Mouse (Mus musculus) stomach, postnatal 0 days (tissue): Measurements from ENCODE around the gene Det1. TPM values are rescaled to one million over a fixed set of nuclear protein-coding genes. Genes with fewer than 3 reads are reported as not detected.

ENCODE experiments used
- ATAC-seq: fragments of 200-750 bp; cut with Nextera tagmentation; 2 replicates; pipeline ENCODE4 v1.8.0; 2017; ENCODE audit not compliant: low FRiP score, low TSS enrichment
- DNase-seq: peaks from one replicate; pipeline ENCODE4 v3.0.0-alpha.2; 2016; ENCODE audit warnings: low spot score
- H3K27ac ChIP-seq: fragments of 300-500 bp; sonication (generic); replicated peaks from 2 replicates; pipeline ENCODE4 v1.5.1; 2014; ENCODE audit warnings: mild to moderate bottlenecking, control low read depth
- H3K27me3 ChIP-seq: fragments of 300-500 bp; sonication (generic); 2 replicates; pipeline ENCODE4 v1.6.1; 2014; ENCODE audit warnings: low read length; ENCODE audit not compliant: control insufficient read depth, insufficient read depth
- H3K36me3 ChIP-seq: fragments of 300-500 bp; sonication (generic); 2 replicates; pipeline ENCODE4 v1.6.1; 2014; ENCODE audit warnings: low read length, mixed read lengths; ENCODE audit not compliant: control insufficient read depth, insufficient read depth
- H3K4me1 ChIP-seq: fragments of 300-500 bp; sonication (generic); replicated peaks from 2 replicates; pipeline ENCODE4 v1.6.1; 2014; ENCODE audit warnings: antibody characterized with exemption; ENCODE audit not compliant: control insufficient read depth, insufficient read depth
- H3K4me2 ChIP-seq: fragments of 300-500 bp; sonication (generic); replicated peaks from 2 replicates; pipeline ENCODE4 v1.6.1; 2014; ENCODE audit warnings: low read depth, mild to moderate bottlenecking, control low read depth, moderate library complexity
- H3K4me3 ChIP-seq: fragments of 300-500 bp; sonication (generic); 2 replicates; pipeline ENCODE4 v1.5.1; 2014; ENCODE audit warnings: low read depth, low read length, control low read depth
- H3K9ac ChIP-seq: fragments of 300-500 bp; sonication (generic); 2 replicates; pipeline ENCODE4 v1.6.1; 2014; ENCODE audit warnings: mild to moderate bottlenecking, low read length, control low read depth, mixed read lengths
- H3K9me3 ChIP-seq: fragments of 300-500 bp; sonication (generic); 2 replicates; pipeline ENCODE4 v1.6.1; 2016; ENCODE audit warnings: low read length; ENCODE audit not compliant: control insufficient read depth
- CTCF ChIP-seq: IDR thresholded peaks from 2 replicates; pipeline ENCODE4 v1.5.1; 2016; ENCODE audit warnings: antibody characterized with exemption, low read depth, mild to moderate bottlenecking, moderate library complexity
- EP300 ChIP-seq: optimal IDR thresholded peaks from 2 replicates; pipeline ENCODE3; 2016; ENCODE audit warnings: antibody characterized with exemption
- WGBS: fragments of 180-500 bp; shearing (Covaris S2); extraction: QIAGEN DNeasy Blood & Tissue Kit; methylation state at CpG from one replicate; pipeline ENCODE4 v1.1.7; 2014; 5-methylcytosine and 5-hydroxymethylcytosine counted together
- polyA plus RNA-seq: library from polyadenylated mRNA; unstranded; fragments of >200 nt; fragmentation: Nextera tagmentation; extraction: Ambion mirVana; gene quantifications from 2 replicates; pipeline ENCODE4 v1.2.1, GENCODE M21; 2015

The Det1 gene
- polyA plus RNA-seq, 1 experiment from 2014 or later, result 8.2 TPM

- ATAC-seq (no peak), DNase-seq (no peak)
- 64% methylated on average over 9 of the region's 9 CpGs for WGBS
These were observed 40.4 kb upstream of the Det1 start for GRCm38 (mm10) chr7:78887431-78887842.

GRCm38 (mm10) chr7:78886496-78886895, 39.4 kb upstream of the Det1 start:
- H3K4me1 ChIP-seq, result no peaks in the 10 kb centered on the region
- 75% methylated on average over 4 of the region's 4 CpGs for WGBS
- no peak overlapping the region for H3K9ac ChIP-seq
- ATAC-seq (no peak), DNase-seq (no peak)
- no peaks in the 10 kb centered on the region; the same call in 1 of the 2 replicates for H3K27me3 ChIP-seq
- no peak overlapping the region for H3K4me3 ChIP-seq
- H3K4me2 ChIP-seq, result no peak overlapping the region
- H3K27ac ChIP-seq, result no peak overlapping the region
- H3K36me3 ChIP-seq, result no peaks in the 10 kb centered on the region
- no peaks in the 10 kb centered on the region for H3K9me3 ChIP-seq
- TF ChIP-seq CTCF (no peak), EP300 (no peak)

More at GRCm38 (mm10) chr7:78887431-78887842, 40.4 kb upstream of the Det1 start:
- H3K27ac ChIP-seq, result no peak overlapping the region
- H3K36me3 ChIP-seq, result no peaks in the 10 kb centered on the region
- no peak overlapping the region for H3K4me2 ChIP-seq
- no peaks in the 10 kb centered on the region for H3K4me1 ChIP-seq
- no peaks in the 10 kb centered on the region; the same call in 1 of the 2 replicates for H3K27me3 ChIP-seq
- no peak overlapping the region for H3K9ac ChIP-seq
- no peak overlapping the region for H3K4me3 ChIP-seq
- TF ChIP-seq EP300 (no peak), CTCF (no peak)
- no peaks in the 10 kb centered on the region for H3K9me3 ChIP-seq

- ATAC-seq (no peak), DNase-seq (no peak)
- no peak overlapping the region for H3K27ac ChIP-seq
- WGBS, result 81% methylated on average over 5 of the region's 5 CpGs
- no peaks in the 10 kb centered on the region for H3K9me3 ChIP-seq
- no peak overlapping the region for H3K4me2 ChIP-seq
- no peaks in the 10 kb centered on the region for H3K4me1 ChIP-seq
- no peaks in the 10 kb centered on the region for H3K36me3 ChIP-seq
- H3K9ac ChIP-seq, result no peak overlapping the region
- H3K27me3 ChIP-seq, result no peaks in the 10 kb centered on the region; the same call in 1 of the 2 replicates
- TF ChIP-seq EP300, result no peak
- no peak for TF ChIP-seq CTCF
- no peak overlapping the region for H3K4me3 ChIP-seq
These were observed 38.3 kb upstream of the Det1 start for GRCm38 (mm10) chr7:78885404-78885803.

- Histone ChIP-seq H3K27ac (no peak overlapping the region), H3K4me2 (no peak overlapping the region), H3K36me3 (no peaks in the 10 kb centered on the region), H3K27me3 (no peaks in the 10 kb centered on the region; the same call in 1 of the 2 replicates), H3K4me1 (no peaks in the 10 kb centered on the region), H3K9me3 (no peaks in the 10 kb centered on the region), H3K9ac (no peak overlapping the region), H3K4me3 (no peak overlapping the region)
- WGBS, result 12% methylated on average over 6 of the region's 6 CpGs
- no peak for TF ChIP-seq EP300
- TF ChIP-seq CTCF, result no peak
- DNase-seq, result no peak
- ATAC-seq, result no peak
These were observed 37.1 kb upstream of the Det1 start for GRCm38 (mm10) chr7:78884139-78884538.

- WGBS, result 14% methylated on average over 8 of the region's 8 CpGs
- Histone ChIP-seq H3K4me3 (no peak overlapping the region), H3K27me3 (no peaks in the 10 kb centered on the region; the same call in 1 of the 2 replicates), H3K27ac (no peak overlapping the region), H3K9ac (no peak overlapping the region), H3K4me2 (no peak overlapping the region), H3K9me3 (no peaks in the 10 kb centered on the region), H3K36me3 (no peaks in the 10 kb centered on the region), H3K4me1 (no peaks in the 10 kb centered on the region)
- no peak for ATAC-seq
- no peak for TF ChIP-seq EP300
- TF ChIP-seq CTCF, result no peak
- no peak for DNase-seq
These were observed 36.6 kb upstream of the Det1 start for GRCm38 (mm10) chr7:78883726-78884060.

GRCm38 (mm10) chr7:78883016-78883725, 36.1 kb upstream of the Det1 start:
- Histone ChIP-seq H3K4me3 (peak overlapping the region; percentile 6; the same call in 1 of the 2 replicates), H3K27me3 (no peaks in the 10 kb centered on the region; the same call in 1 of the 2 replicates), H3K27ac (no peak overlapping the region), H3K4me2 (no peak overlapping the region), H3K9me3 (no peaks in the 10 kb centered on the region), H3K9ac (no peak overlapping the region; the same call in 1 of the 2 replicates), H3K4me1 (no peaks in the 10 kb centered on the region), H3K36me3 (no peaks in the 10 kb centered on the region)
- TF ChIP-seq EP300 (no peak), CTCF (no peak)
- ATAC-seq (no peak), DNase-seq (no peak)
- WGBS, result 3% methylated on average over 34 of the region's 34 CpGs
